Mouse (Mus musculus) C2C12 (cell line): ENCODE measurements around the gene Sez6. TPM values are rescaled to one million over a fixed set of nuclear protein-coding genes. Genes with fewer than 3 reads are reported as not detected.

Experiments used
- H3K27me3 ChIP-seq: one replicate; pipeline ENCODE4 v1.6.1; 2011; ENCODE audit not compliant: control insufficient read depth, insufficient read depth, insufficient read length
- H3K36me3 ChIP-seq: one replicate; pipeline ENCODE4 v1.6.1; 2011; ENCODE audit not compliant: control insufficient read depth, insufficient read depth
- H3K4me3 ChIP-seq: one replicate; pipeline ENCODE4 v1.5.1; 2011; ENCODE audit warnings: mild to moderate bottlenecking, control low read depth; ENCODE audit not compliant: poor library complexity, insufficient read depth, severe bottlenecking
- H3K79me2 ChIP-seq: one replicate; pipeline ENCODE4 v1.6.1; 2011; ENCODE audit not compliant: control insufficient read depth, insufficient read depth
- H3K79me3 ChIP-seq: one replicate; pipeline ENCODE4 v1.6.1; 2011; ENCODE audit warnings: low read depth, control low read depth
- H3ac ChIP-seq: one replicate; pipeline ENCODE3; 2011; ENCODE audit warnings: low read depth; ENCODE audit not compliant: control insufficient read depth, insufficient read length
- CEBPB ChIP-seq: IDR thresholded peaks from one replicate; pipeline ENCODE4 v1.6.1; 2011; ENCODE audit warnings: low read depth, mild to moderate bottlenecking, control low read depth, moderate library complexity
- CTCF ChIP-seq: IDR thresholded peaks from one replicate; pipeline ENCODE4 v1.5.1; 2011; ENCODE audit not compliant: control insufficient read depth, insufficient read depth, insufficient read length
- FOSL1 ChIP-seq: IDR thresholded peaks from one replicate; pipeline ENCODE4 v1.8.0; 2011; ENCODE audit warnings: mild to moderate bottlenecking, low read length; ENCODE audit not compliant: poor library complexity, insufficient read depth, severe bottlenecking
- MAX ChIP-seq: IDR thresholded peaks from one replicate; pipeline ENCODE4 v1.6.1; 2011; ENCODE audit warnings: mild to moderate bottlenecking, control low read depth
- MYOD1 ChIP-seq: IDR thresholded peaks from one replicate; pipeline ENCODE4 v1.6.1; 2011; ENCODE audit warnings: low read depth; ENCODE audit not compliant: control insufficient read depth, insufficient read length
- MYOG ChIP-seq: IDR thresholded peaks from one replicate; pipeline ENCODE4 v1.6.1; 2011; ENCODE audit not compliant: control insufficient read depth, insufficient read length; ENCODE audit errors: extremely low read depth
- USF1 ChIP-seq: IDR thresholded peaks from one replicate; pipeline ENCODE4 v1.6.1; 2011; ENCODE audit warnings: low read depth, mild to moderate bottlenecking, control low read depth, moderate library complexity
- polyA plus RNA-seq: library from polyadenylated mRNA; unstranded; fragments of >200 nt; fragmentation: generic; extraction: Trizol; gene quantifications from one replicate; pipeline ENCODE4 v1.2.1, GENCODE M21; 2012; ENCODE audit warnings: missing spikeins

The Sez6 gene
- polyA plus RNA-seq, 1 experiment = not detected

DNA sequence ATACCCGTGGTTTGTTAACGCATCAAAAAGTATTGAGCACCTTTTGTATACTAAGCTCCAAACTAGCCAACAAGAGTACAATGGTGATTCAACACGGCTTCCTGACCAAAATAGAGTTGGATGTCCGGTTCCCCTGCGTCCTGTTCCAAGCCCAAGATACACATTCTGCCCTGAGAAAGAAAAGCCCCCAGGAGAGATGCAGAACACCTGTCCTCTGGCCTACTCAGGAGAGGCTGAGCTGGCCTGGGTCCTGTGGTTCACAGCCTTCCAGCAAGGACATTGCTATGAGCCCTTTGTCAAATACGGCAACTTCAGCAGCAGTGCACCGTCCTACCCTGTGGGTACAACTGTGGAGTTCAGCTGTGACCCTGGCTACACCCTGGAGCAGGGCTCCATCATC lies 42.9 kb downstream of the Sez6 start:
- H3K4me3 ChIP-seq = no peak overlapping the region
- H3ac ChIP-seq = no peak overlapping the region
- no peak for TF ChIP-seq CEBPB
- no peaks in the 10 kb centered on the region for H3K79me3 ChIP-seq
- H3K27me3 ChIP-seq = peaks cover 68% of the 10 kb centered on the region
- H3K79me2 ChIP-seq = no peaks in the 10 kb centered on the region
- no peaks in the 10 kb centered on the region for H3K36me3 ChIP-seq

DNA sequence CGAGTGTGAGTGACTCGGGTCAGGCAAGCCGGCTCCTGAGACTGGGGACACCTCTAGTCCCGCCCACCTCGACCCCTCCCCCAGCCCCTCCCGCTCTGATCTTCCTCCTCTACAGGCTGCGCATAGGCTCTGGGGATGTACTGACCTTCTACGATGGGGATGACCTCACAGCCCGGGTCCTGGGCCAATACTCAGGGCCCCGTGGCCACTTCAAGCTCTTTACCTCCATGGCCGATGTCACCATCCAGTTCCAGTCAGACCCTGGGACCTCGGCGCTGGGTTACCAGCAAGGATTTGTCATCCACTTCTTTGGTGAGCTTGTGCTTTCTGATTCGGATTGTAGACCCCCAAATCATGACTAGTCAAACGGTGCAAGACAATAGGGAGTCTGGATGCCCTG lies 43.7 kb downstream of the Sez6 start:
- H3K36me3 ChIP-seq = no peaks in the 10 kb centered on the region
- H3K27me3 ChIP-seq = peaks cover 68% of the 10 kb centered on the region
- no peak overlapping the region for H3ac ChIP-seq
- H3K79me2 ChIP-seq = no peaks in the 10 kb centered on the region
- H3K79me3 ChIP-seq = no peaks in the 10 kb centered on the region
- TF ChIP-seq MYOD1 = no peak
- TF ChIP-seq MYOG = no peak
- no peak for TF ChIP-seq CEBPB
- no peak for TF ChIP-seq CTCF
- TF ChIP-seq FOSL1 = no peak
- no peak for TF ChIP-seq MAX
- TF ChIP-seq USF1 = no peak
- H3K4me3 ChIP-seq = no peak overlapping the region

DNA sequence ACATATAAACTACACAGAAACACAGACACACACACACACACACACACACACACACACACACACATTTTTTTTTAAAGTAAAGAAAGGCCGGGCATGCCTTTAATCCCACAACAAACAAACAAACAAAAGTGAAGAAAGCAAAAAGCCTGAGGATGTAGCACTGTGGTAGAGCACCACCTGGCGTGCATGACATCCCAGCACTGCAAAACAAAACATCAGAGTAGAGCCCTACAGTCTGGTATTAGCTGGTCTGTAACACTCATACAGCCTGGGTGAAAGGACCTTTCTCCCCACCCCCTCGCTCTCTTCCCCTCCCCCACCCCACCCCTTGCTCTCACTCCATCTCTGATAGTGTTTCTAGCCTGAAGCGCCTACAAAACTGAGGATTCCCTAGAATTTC lies 45.3 kb downstream of the Sez6 start:
- Histone ChIP-seq H3ac (no peak overlapping the region), H3K27me3 (peaks cover 68% of the 10 kb centered on the region), H3K4me3 (no peak overlapping the region), H3K79me2 (no peaks in the 10 kb centered on the region), H3K36me3 (no peaks in the 10 kb centered on the region), H3K79me3 (no peaks in the 10 kb centered on the region)
- TF ChIP-seq MYOG = no peak

DNA sequence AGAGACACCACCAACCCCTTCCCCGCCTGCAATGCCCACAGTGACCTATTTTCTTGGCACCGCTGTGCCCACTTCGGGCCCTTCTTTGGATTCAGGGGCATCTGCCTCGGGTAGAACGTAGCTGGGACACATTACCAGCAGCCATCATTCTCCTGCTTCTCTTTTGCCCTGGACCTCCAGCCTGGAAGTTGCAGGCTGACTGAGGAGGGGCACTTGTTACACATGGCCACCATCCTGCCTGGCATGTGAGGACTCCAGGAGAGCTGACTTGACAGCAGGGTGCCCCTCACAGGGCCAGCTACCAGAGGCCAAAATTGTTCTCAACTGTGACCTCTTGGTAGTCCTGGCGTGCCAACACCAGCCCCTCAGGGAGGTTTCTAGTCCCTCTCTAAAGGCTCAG lies 47.6 kb downstream of the Sez6 start:
- Histone ChIP-seq H3K27me3 (peaks cover 58% of the 10 kb centered on the region), H3K79me2 (peaks cover 7% of the 10 kb centered on the region), H3K79me3 (peaks cover 3% of the 10 kb centered on the region), H3ac (no peak overlapping the region), H3K36me3 (no peaks in the 10 kb centered on the region), H3K4me3 (no peak overlapping the region)
- TF ChIP-seq MAX = no peak
- no peak for TF ChIP-seq USF1
- no peak for TF ChIP-seq CEBPB
- no peak for TF ChIP-seq CTCF
- no peak for TF ChIP-seq MYOD1
- TF ChIP-seq FOSL1 = no peak
- no peak for TF ChIP-seq MYOG

DNA sequence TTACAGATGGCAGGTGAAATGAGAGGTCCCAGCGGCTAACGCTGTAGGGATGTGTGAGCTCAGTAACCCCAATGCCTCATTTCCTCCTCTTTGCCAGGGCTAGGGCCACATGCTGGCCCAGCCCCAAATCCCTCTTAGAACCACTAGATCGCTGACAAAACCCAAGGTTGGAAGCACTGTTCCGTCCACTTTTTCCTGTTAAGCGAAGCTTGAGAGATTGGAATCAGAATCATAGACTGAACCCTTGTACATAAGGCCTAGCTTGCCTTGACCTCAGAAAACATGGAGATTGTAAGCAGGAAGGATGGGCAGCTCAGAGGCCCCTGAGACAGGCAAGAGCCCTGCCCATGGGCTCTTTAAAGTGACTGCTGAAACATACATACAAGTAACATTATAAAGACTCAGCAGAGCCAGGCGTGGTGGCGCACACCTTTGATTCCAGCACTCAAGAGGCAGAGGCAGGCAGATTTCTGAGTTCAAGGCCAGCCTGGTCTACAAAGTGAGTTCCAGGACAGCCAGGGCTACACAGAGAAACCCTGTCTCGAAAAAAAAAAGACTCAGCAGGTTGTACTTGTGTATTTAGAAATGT lies 48.7 kb downstream of the Sez6 start:
- Histone ChIP-seq H3K27me3 (peaks cover 48% of the 10 kb centered on the region), H3K4me3 (no peak overlapping the region), H3K36me3 (no peaks in the 10 kb centered on the region), H3K79me2 (peaks cover 18% of the 10 kb centered on the region), H3ac (no peak overlapping the region), H3K79me3 (peaks cover 13% of the 10 kb centered on the region)
- TF ChIP-seq MAX (no peak), FOSL1 (no peak), USF1 (no peak), CEBPB (no peak), MYOG (no peak), MYOD1 (no peak), CTCF (no peak)

DNA sequence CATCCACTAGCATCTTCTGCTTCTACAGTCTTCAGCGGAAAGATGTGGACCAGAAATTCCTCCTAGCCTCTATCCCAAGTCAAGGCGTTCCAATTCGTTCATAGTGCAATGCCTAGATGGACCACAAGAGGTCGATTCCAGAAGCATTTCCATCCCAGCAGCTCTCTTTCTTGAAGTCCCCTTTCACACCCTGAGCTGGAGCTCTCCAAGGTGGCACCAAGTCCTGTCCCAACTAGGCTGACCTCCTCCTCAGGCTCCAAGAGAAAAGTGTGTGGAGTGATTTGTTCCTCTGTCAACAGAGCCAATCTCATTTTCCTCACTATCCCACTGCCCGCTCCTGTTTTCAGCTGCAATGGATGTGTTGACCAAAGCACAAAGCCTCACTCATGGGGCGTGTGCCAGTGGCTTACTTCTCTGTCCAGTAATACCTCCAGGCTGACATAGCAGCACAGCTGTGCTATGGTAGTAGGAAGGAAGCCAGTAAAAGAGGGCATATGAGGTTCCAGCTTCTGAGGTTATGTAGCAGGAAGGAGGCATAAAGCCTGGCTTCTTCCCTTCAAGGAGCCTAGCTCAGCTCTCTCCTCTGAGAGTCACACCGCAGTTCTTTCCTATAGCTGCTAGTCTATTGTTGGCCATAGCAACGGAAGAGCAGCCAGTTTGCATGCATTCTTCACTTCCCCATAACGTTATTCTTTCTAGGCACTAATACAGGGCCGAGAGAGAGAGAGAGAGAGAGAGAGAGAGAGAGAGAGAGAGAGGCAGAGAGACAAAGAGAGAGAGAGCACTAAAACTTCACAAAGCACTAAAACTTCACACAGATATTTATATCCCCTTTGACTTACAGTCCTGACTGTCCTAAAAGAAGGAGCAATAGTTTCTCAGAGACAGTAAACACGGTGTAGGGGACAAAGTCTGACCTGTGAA lies 49.9 kb downstream of the Sez6 start:
- peaks cover 36% of the 10 kb centered on the region for H3K27me3 ChIP-seq
- no peak overlapping the region for H3ac ChIP-seq
- peaks cover 30% of the 10 kb centered on the region for H3K79me2 ChIP-seq
- H3K4me3 ChIP-seq = no peak overlapping the region
- H3K36me3 ChIP-seq = no peaks in the 10 kb centered on the region
- H3K79me3 ChIP-seq = peaks cover 24% of the 10 kb centered on the region
- no peak for TF ChIP-seq MYOG
- no peak for TF ChIP-seq USF1
- peak; percentile 29 for TF ChIP-seq MAX
